Mouse (Mus musculus): Measurements from ENCODE around the gene Dram1. TPM values are rescaled to one million over a fixed set of nuclear protein-coding genes. Genes with fewer than 3 reads are reported as not detected.
"Not testable (repeated sequence)": the region's sequence is repeated elsewhere in the genome, so short reads cannot be mapped to it uniquely, and the experiment has no call there.

Gene Dram1
- polyA plus RNA-seq, 1 experiment = 2.0 TPM

DNA sequence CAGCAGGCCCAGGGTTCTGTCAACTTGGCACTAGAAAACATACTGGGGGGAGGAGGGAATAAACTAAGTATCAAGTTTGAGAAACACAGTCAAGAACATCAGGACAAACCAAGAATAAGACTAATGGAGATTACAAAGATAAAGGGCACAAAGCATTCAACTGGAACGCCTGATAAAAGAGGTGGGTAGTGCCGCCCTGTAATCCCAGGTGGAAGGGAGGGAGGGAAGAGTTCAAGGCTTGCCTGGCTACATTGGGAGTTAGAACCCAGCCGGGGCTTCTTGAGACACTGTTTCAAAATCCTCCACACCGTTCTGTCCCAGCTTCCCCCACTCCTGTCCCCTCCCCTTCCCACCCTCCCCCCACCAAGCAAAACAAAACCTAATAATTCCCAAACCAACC is 1.2 kb downstream of the Dram1 start:
- Histone ChIP-seq H3K4me3 (ENCODE audit: insufficient read depth, low read length) (no peak overlapping the region), H3K4me1 (ENCODE audit: control insufficient read depth, insufficient read depth, low read length) (peaks cover 7% of the 10 kb centered on the region), H3K27ac (ENCODE audit: insufficient read depth, low read length) (no peak overlapping the region)
- TF ChIP-seq POLR2A (IDR thresholded peaks at IDR 0.05; ENCODE audit: extremely low read depth, insufficient read depth, low read length) (no peak), CTCF (IDR thresholded peaks at IDR 0.05; ENCODE audit: extremely low read depth, insufficient read depth, low read length) (no peak)

DNA sequence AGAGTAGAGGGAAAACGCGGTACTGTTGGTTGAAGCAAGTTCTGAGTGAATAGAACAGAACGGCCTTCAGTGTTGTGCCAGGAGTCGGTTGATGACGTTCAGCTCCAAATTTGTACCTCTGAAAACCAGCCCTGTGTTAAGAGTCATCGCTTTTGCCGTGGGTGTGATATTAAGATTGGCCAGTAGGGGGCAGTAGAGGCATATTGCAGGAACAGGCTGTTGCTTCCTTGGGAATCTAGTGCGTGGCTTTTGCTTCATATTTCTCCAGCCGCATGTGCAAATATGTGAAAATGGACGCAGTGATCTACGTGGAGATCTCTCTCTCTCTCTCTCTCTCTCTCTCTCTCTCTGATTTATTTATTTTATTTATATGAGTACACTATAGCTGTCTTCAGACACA is 2.1 kb downstream of the Dram1 start:
- H3K4me3 ChIP-seq (ENCODE audit: insufficient read depth, low read length) = no peak overlapping the region
- H3K27ac ChIP-seq (ENCODE audit: insufficient read depth, low read length) = no peak overlapping the region
- peak; percentile 95 for TF ChIP-seq CTCF (IDR thresholded peaks at IDR 0.05; ENCODE audit: extremely low read depth, insufficient read depth, low read length)
- no peak for TF ChIP-seq POLR2A (IDR thresholded peaks at IDR 0.05; ENCODE audit: extremely low read depth, insufficient read depth, low read length)
- H3K4me1 ChIP-seq (ENCODE audit: control insufficient read depth, insufficient read depth, low read length) = peaks cover 7% of the 10 kb centered on the region

DNA sequence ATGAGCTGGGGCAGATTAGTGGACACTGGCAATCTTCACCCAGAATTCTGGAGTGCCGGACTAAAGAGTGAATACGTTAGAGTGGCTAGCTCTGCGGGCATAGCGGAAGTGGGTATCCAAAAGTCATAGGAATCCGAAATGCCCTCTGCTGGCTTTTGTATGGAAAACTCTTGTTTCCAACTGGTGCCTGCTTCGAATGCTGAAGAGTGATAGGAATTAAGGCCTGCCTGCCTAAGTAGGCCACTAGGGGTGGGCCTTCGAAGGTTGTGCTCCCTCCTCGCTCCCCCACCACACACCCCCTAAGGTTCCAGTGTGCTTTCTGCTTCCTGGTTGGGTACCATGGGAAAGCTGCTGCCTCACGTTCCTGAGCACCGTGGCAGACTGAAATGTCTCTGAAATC is 3.9 kb downstream of the Dram1 start:
- Histone ChIP-seq H3K27ac (ENCODE audit: insufficient read depth, low read length) (no peak overlapping the region), H3K4me1 (ENCODE audit: control insufficient read depth, insufficient read depth, low read length) (peaks cover 2% of the 10 kb centered on the region; the same call in 1 of the 2 replicates), H3K4me3 (ENCODE audit: insufficient read depth, low read length) (no peak overlapping the region)
- TF ChIP-seq POLR2A (IDR thresholded peaks at IDR 0.05; ENCODE audit: extremely low read depth, insufficient read depth, low read length) (no peak), CTCF (IDR thresholded peaks at IDR 0.05; ENCODE audit: extremely low read depth, insufficient read depth, low read length) (no peak)

DNA sequence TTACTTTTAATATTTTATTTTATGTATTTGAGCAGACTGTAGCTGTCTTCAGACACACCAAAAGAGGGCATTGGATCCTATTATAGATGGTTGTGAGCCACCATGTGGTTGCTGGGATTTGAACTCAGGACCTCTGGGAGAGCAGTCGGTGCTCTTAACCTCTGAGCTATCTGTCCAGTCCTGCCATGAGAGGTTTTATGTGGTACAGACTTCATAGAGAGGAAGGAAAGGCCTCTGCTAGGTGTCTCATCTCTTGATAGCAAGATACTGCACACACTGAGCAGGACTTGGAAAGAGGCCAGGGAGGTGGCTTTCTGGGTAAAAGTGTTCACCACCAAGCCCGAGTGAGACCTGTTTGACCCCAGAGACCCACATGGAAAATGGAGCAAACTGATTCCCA is 5.9 kb downstream of the Dram1 start:
- H3K4me3 ChIP-seq (ENCODE audit: insufficient read depth, low read length); H3K27ac ChIP-seq (ENCODE audit: insufficient read depth, low read length): not testable (repeated sequence)

DNA sequence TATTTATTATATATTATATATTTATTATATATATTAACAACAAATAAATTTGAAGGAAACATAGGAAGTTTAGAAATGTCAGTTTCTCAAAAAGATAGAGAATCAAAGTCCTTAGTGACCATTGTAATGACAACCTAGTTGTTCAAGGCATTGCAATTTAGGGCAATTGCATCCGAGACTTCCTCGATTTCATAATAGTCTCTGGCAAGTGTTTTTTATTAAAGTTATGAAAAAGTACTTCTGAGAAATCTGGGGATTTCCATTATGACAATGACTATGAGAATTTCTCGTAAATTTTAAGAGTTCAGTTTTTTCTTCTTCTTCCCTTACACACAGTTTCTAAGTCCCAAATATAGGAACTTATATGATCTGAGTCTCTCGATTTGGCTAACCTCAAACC is 6.4 kb downstream of the Dram1 start:
- Histone ChIP-seq H3K4me1 (ENCODE audit: control insufficient read depth, insufficient read depth, low read length) (no peaks in the 10 kb centered on the region), H3K4me3 (ENCODE audit: insufficient read depth, low read length) (no peak overlapping the region)

More for the DNA sequence above, 5.9 kb downstream of the Dram1 start:
- H3K4me1 ChIP-seq (ENCODE audit: control insufficient read depth, insufficient read depth, low read length) = not testable (repeated sequence)

DNA sequence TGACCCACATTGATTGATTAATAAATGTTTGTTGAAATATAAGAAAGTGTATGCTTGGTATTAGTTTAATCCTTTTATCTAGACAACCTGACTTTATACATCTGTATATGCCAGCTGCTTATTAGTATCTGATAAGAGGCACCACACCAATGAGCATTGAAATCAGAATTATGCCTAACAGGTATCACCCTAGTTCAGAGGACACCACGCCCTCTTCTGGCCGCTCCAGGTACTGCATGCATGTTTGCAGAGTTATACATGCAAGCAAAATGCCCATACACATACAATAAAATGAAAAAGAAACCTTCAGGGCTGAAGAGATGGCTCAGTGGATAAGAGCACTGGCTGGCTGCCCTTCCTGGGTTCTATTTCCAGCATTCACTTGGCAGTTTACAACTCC is 7.1 kb downstream of the Dram1 start:
- no peak overlapping the region for H3K4me3 ChIP-seq (ENCODE audit: insufficient read depth, low read length)
- H3K4me1 ChIP-seq (ENCODE audit: control insufficient read depth, insufficient read depth, low read length) = no peaks in the 10 kb centered on the region
- TF ChIP-seq POLR2A (IDR thresholded peaks at IDR 0.05; ENCODE audit: extremely low read depth, insufficient read depth, low read length) = no peak
- peak; percentile 39 for TF ChIP-seq CTCF (IDR thresholded peaks at IDR 0.05; ENCODE audit: extremely low read depth, insufficient read depth, low read length)
- no peak overlapping the region for H3K27ac ChIP-seq (ENCODE audit: insufficient read depth, low read length)

More for the DNA sequence above, 6.4 kb downstream of the Dram1 start:
- H3K27ac ChIP-seq (ENCODE audit: insufficient read depth, low read length) = no peak overlapping the region
- no peak for TF ChIP-seq POLR2A (IDR thresholded peaks at IDR 0.05; ENCODE audit: extremely low read depth, insufficient read depth, low read length)
- no peak for TF ChIP-seq CTCF (IDR thresholded peaks at IDR 0.05; ENCODE audit: extremely low read depth, insufficient read depth, low read length)

DNA sequence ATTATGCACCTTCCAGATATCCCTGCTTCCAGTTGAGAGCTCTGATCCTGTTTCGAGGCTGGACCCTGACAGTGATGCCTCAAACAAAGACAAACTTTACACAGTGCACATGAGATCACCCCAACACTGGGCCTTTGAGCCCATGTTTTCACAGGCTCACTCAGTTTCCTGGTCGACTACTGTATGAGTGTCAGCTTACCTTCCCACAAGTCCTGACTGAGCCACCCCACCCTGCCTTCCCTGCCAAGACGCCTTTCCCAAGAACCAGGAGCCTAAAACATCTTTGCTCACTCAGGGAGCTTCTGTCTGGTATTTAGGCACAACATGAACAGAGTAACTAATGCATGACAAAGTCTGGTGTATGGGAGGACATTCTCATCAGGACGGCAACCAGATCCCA is 9.6 kb downstream of the Dram1 start:
- TF ChIP-seq POLR2A (IDR thresholded peaks at IDR 0.05; ENCODE audit: extremely low read depth, insufficient read depth, low read length) (no peak), CTCF (IDR thresholded peaks at IDR 0.05; ENCODE audit: extremely low read depth, insufficient read depth, low read length) (no peak)
- Histone ChIP-seq H3K4me3 (ENCODE audit: insufficient read depth, low read length) (no peak overlapping the region), H3K27ac (ENCODE audit: insufficient read depth, low read length) (no peak overlapping the region), H3K4me1 (ENCODE audit: control insufficient read depth, insufficient read depth, low read length) (no peaks in the 10 kb centered on the region)

DNA sequence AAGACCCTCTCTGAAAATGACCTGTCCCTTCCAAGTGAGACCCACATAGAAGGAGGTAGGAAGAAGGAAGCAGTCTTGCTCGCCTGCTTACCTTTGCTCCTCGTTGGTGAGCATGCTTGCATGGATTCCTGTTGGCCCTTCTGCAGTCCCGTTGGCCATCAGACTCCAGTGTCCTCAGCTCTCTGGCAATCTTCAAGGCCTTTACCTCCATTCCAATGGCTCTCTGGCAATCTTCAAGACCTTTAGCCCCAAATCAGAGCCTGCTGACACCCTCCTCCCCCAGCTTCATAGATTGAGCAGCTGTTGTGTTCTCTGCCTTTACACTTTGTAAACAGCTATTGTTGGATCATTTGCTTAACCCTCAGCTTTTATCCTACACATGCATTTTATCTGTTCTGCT is 14.7 kb downstream of the Dram1 start:
- H3K4me3 ChIP-seq (ENCODE audit: insufficient read depth, low read length) = no peak overlapping the region
- no peak overlapping the region for H3K27ac ChIP-seq (ENCODE audit: insufficient read depth, low read length)
- TF ChIP-seq POLR2A (IDR thresholded peaks at IDR 0.05; ENCODE audit: extremely low read depth, insufficient read depth, low read length) (no peak), CTCF (IDR thresholded peaks at IDR 0.05; ENCODE audit: extremely low read depth, insufficient read depth, low read length) (no peak)
- no peaks in the 10 kb centered on the region for H3K4me1 ChIP-seq (ENCODE audit: control insufficient read depth, insufficient read depth, low read length)

DNA sequence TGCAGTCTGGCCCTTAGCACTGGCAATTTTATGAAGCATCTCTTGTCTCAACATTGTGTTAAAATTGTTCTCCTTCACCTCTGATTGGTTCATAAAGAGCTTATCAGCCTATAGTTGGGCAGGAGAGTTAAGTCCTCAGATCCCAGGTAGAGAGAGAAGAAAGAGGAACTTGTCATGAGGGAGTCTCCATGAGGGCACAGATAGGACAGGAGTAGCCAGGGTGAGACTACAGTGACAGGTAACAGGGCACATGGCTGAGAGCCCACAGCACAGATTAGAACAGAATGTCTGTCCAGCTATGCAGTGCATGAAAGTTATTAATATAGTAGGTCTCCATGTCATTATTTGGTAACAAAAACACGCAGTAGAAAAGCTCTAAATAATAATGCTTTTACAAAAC is 16.7 kb downstream of the Dram1 start:
- TF ChIP-seq CTCF (IDR thresholded peaks at IDR 0.05; ENCODE audit: extremely low read depth, insufficient read depth, low read length) = no peak
- TF ChIP-seq POLR2A (IDR thresholded peaks at IDR 0.05; ENCODE audit: extremely low read depth, insufficient read depth, low read length) = no peak
- no peak overlapping the region for H3K27ac ChIP-seq (ENCODE audit: insufficient read depth, low read length)

DNA sequence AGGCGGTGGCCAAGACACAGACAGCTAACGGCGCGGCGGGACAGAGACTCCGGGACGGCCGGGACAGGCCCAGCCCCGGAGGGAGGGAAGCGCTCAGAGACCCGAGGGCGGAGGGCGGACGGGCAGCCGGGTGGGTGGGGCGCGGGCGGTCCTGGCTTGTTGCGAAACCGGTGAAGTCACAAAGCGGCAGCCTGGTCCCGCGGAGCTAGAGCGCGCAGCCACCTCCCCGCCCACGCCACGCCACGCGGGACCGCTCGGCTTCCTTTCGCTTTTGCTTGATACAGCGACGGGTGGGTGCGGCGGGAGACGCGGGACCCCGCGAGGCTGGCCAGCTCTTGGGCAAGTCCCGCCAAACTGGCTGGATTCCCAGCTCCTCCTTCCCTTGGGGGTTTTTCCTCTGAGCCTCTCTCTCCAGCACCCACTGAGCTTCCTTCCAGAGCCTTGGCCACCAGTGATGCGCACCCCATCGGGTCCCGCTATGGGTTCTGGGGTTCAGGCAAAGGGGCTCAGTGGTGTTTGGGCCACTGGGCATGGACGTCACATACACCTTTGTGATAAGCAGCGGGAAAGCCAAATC is 21.8 kb downstream of the Dram1 start:
- Histone ChIP-seq H3K4me1 (ENCODE audit: control insufficient read depth, insufficient read depth, low read length) (no peaks in the 10 kb centered on the region), H3K4me3 (ENCODE audit: insufficient read depth, low read length) (peak overlapping the region; percentile 51), H3K27ac (ENCODE audit: insufficient read depth, low read length) (no peak overlapping the region)
- no peak for TF ChIP-seq CTCF (IDR thresholded peaks at IDR 0.05; ENCODE audit: extremely low read depth, insufficient read depth, low read length)
- TF ChIP-seq POLR2A (IDR thresholded peaks at IDR 0.05; ENCODE audit: extremely low read depth, insufficient read depth, low read length) = no peak

More for the DNA sequence above, 16.7 kb downstream of the Dram1 start:
- Histone ChIP-seq H3K4me3 (ENCODE audit: insufficient read depth, low read length) (no peak overlapping the region), H3K4me1 (ENCODE audit: control insufficient read depth, insufficient read depth, low read length) (no peaks in the 10 kb centered on the region)
